In genomic region chr1:181022265-181022664, GRCm38 (mm10) we compare ENCODE assay signal across 8 mouse cellular contexts. TPM values are rescaled to one million over a fixed set of nuclear protein-coding genes. Genes with fewer than 3 reads are reported as not detected.
DNase-seq lines count a peak whose midpoint lies in the region; ATAC-seq and TF ChIP-seq lines count a peak whose summit lies in the region.
"Had no signal": no experiment of that assay in that cellular context is flagged by ENCODE, and none has a peak within 500 bp of the region (broad histone marks: within the 10 kb centered on the region; RNA-seq: fewer than 3 reads in every experiment).

No protein-coding gene starts in this region.

- peaks cover 12% of the 10 kb centered on the region for H3K4me1 ChIP-seq in E14TG2a.4 (replicated peaks; ENCODE audit: low read depth, low read length)
- peaks cover 17% of the 10 kb centered on the region for H3K4me1 ChIP-seq in liver, embryonic 15.5 days (replicated peaks)

- no peaks in the 10 kb centered on the region for H3K9me3 ChIP-seq in E14TG2a.4 (ENCODE audit: low read length)
- no peaks in the 10 kb centered on the region for H3K9me3 ChIP-seq in liver, embryonic 15.5 days (replicated peaks)

- peak; percentile 73 for TF ChIP-seq CTCF in E14TG2a.4 (conservative IDR thresholded peaks at IDR 0.05; ENCODE audit: low read length)

- no peak overlapping the region for H3K27ac ChIP-seq in liver, embryonic 15.5 days (replicated peaks)

- H3K9ac ChIP-seq in liver, embryonic 15.5 days = no peak overlapping the region

- no peak overlapping the region for H3K4me2 ChIP-seq in liver, embryonic 15.5 days

- peaks cover 24% of the 10 kb centered on the region for H3K27me3 ChIP-seq in E14TG2a.4 (ENCODE audit: insufficient read depth, low read length)
- H3K27me3 ChIP-seq in liver, embryonic 15.5 days = peaks cover 35% of the 10 kb centered on the region

- ATAC-seq in cerebellum, adult (ENCODE audit: insufficient number of reproducible peaks, low FRiP score, low TSS enrichment) = peak; percentile 90
- peak; percentile 93 for ATAC-seq in granulocyte monocyte progenitor cell, adult 5-6 weeks (replicated peaks; ENCODE audit: poor library complexity, severe bottlenecking)
- peak; percentile 53 for ATAC-seq in liver, embryonic 15.5 days (ENCODE audit: insufficient read depth)

- peak; percentile 85 to 89 for DNase-seq in B cell, adult 2 months
- DNase-seq in kidney, postnatal 25 days = peak; percentile 80 to 87
- peak; percentile 19 to 25 for DNase-seq in right cerebral cortex, postnatal 36 days (ENCODE audit: low spot score in 2 of 2)

- H3K4me3 ChIP-seq in E14TG2a.4 (replicated peaks; ENCODE audit: low read length) = no peak overlapping the region
- no peak overlapping the region for H3K4me3 ChIP-seq in liver, embryonic 15.5 days (replicated peaks)

- WGBS in liver, embryonic 15.5 days (ENCODE audit: insufficient replicate concordance) = 11% methylated on average over 1 of the region's 1 CpGs

- no peaks in the 10 kb centered on the region for H3K36me3 ChIP-seq in E14TG2a.4 (ENCODE audit: insufficient read depth, low read length)
- H3K36me3 ChIP-seq in liver, embryonic 15.5 days (replicated peaks) = no peaks in the 10 kb centered on the region

RNA-seq across cellular contexts. Expression of gene Ephx1, which starts 1.6 kb away (rescaled TPM):
- total RNA-seq in granulocyte monocyte progenitor cell, adult 5-6 weeks (2014; fragmentation: Nextera tagmentation) = not detected in 2 replicates
- total RNA-seq in granulocyte monocyte progenitor cell, adult 5-6 weeks (2017) = 0.13 and 2.1 TPM in 2 replicates
- polyA plus RNA-seq in liver, embryonic 15.5 days (2015; fragmentation: Nextera tagmentation; extraction: Ambion mirVana) = 7.5 and 8.2 TPM in 2 replicates

RNA-seq across cellular contexts. Expression of gene 9130409I23Rik, which starts 28.8 kb away (rescaled TPM):
- total RNA-seq in granulocyte monocyte progenitor cell, adult 5-6 weeks (2014; fragmentation: Nextera tagmentation) = not detected in 2 replicates
- not detected in 2 replicates for total RNA-seq in granulocyte monocyte progenitor cell, adult 5-6 weeks (2017)
- 0.10 TPM in 1 of 2 replicates, not detected in the other for polyA plus RNA-seq in liver, embryonic 15.5 days (2015; fragmentation: Nextera tagmentation; extraction: Ambion mirVana)
- total RNA-seq: left cerebral cortex, postnatal 36 days had no signal

Comparison
In these comparisons a context has a peak if more than half of its experiments do, and no peak if none do; other contexts are left out.
1. DNase-seq: peak in every context shown above with its lines; median percentile 87 in B cell, adult 2 months; 84 in kidney, postnatal 25 days; 22 in right cerebral cortex, postnatal 36 days.